Mouse (Mus musculus): Measurements from ENCODE around the gene Btbd35f20.
"Not testable (repeated sequence)": the region's sequence is repeated elsewhere in the genome, so short reads cannot be mapped to it uniquely, and the experiment has no call there.

Btbd35f20 gene

DNA sequence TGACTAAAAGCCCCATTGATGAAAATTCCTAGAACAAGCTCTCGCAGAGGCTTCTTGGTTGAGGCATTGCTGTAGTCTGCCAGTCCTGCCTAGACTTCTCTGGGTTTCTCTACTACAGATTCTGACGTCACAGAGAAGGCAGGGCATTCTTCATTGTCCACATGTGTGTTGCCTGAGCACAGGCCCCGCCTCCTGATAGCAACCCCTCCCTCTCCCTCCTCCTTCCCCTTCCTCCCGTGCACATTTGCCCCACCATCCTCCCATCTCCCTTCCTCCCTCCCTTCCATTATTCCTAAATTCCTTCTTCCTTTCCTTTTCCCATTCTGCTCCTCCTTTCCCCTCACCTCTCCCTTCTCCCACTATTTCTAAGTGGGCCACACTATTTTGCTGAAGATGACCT is at the start of gene Btbd35f20:
Btbd35f20 (minus strand) TSS at position 101 of the 400 bp plus-strand sequence.
- DNase-seq (ENCODE audit: low spot score in 2 of 2): not testable (repeated sequence)
